Mouse (Mus musculus): ENCODE measurements around the gene Gstm3. TPM values are rescaled to one million over a fixed set of nuclear protein-coding genes. Genes with fewer than 3 reads are reported as not detected.
"Not testable (repeated sequence)": the region's sequence is repeated elsewhere in the genome, so short reads cannot be mapped to it uniquely, and the experiment has no call there.

Gene Gstm3
- polyA plus RNA-seq (2014; fragmentation: Nextera tagmentation; extraction: Ambion mirVana): not detected in 2 replicates

- no peaks in the 10 kb centered on the region for H3K9me3 ChIP-seq (ENCODE audit: control insufficient read depth, low read length)
- H3K4me1 ChIP-seq (ENCODE audit: control insufficient read depth, insufficient read depth, low read length): no peaks in the 10 kb centered on the region
- H3K4me3 ChIP-seq (ENCODE audit: low read depth, low read length): no peak within 1 kb of the TSS
- no peaks in the 10 kb centered on the region for H3K36me3 ChIP-seq (ENCODE audit: control insufficient read depth, insufficient read depth, low read length)
- no peak within 1 kb of the TSS for H3K4me2 ChIP-seq (ENCODE audit: low read depth, low read length)
- H3K9ac ChIP-seq (replicated peaks; ENCODE audit: low read depth, low read length): no peak within 1 kb of the TSS
- WGBS: 62% methylated on average over 13 of the region's 13 CpGs
- H3K27ac ChIP-seq (ENCODE audit: low read depth, low read length): no peak within 1 kb of the TSS
- no peak for ATAC-seq (ENCODE audit: low read depth)
- no peaks in the 10 kb centered on the region for H3K27me3 ChIP-seq (ENCODE audit: control insufficient read depth, insufficient read depth, low read length)
Observed at GRCm38 (mm10) chr3:107968724-107969395, at the start of gene Gstm3. TSS of gene Gstm3 (minus strand) at chr3:107969283.

DNA sequence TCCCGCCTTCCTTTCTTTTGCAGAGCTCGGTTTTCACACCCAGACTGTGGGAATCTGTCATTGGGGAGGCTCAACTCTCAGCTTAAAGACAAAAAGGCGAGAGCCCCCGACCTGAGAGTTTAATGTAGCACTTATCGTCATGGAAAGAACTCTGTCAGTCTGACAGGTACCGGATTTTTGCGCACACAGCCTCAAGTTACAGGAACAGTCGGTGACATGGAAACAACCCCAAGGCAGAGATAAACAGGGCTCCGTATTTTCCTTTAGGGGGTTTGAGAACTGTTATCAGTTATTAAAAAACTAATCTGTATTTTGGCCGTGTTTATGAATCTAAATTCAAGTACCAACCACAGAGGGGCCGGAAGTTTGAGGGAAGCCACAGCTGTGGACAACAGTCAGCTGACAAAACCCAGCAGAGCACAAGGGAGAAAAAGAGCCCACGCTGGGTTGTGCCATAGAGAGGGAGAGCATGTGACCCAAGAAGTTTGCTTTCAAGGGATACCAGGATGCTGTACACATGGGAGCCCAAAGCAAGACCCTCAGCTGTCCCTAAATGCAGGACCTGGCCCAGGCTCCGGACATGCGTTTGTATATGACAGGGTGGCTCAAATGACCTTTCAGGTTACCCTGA is 49.2 kb upstream of the Gstm3 start:
- Histone ChIP-seq H3K4me1 (ENCODE audit: control insufficient read depth, insufficient read depth, low read length) (peaks cover 3% of the 10 kb centered on the region; the same call in 1 of the 2 replicates), H3K9me3 (ENCODE audit: control insufficient read depth, low read length) (no peaks in the 10 kb centered on the region), H3K27ac (ENCODE audit: low read depth, low read length) (peak overlapping the region; percentile 55), H3K27me3 (ENCODE audit: control insufficient read depth, insufficient read depth, low read length) (no peaks in the 10 kb centered on the region), H3K4me2 (ENCODE audit: low read depth, low read length) (peak overlapping the region; percentile 62), H3K4me3 (ENCODE audit: low read depth, low read length) (peak overlapping the region; percentile 34), H3K36me3 (ENCODE audit: control insufficient read depth, insufficient read depth, low read length) (no peaks in the 10 kb centered on the region), H3K9ac (replicated peaks; ENCODE audit: low read depth, low read length) (peak overlapping the region; percentile 39; the same call in 1 of the 2 replicates)
- ATAC-seq (ENCODE audit: low read depth): no peak
- WGBS: 31% methylated on average over 14 of the region's 14 CpGs

GRCm38 (mm10) chr3:108017473-108018189 is 48.5 kb upstream of the Gstm3 start, which contains the start of gene Gstm1:
TSS of gene Gstm1 (minus strand) at chr3:108017973.
- Histone ChIP-seq H3K9me3 (ENCODE audit: control insufficient read depth, low read length) (no peaks in the 10 kb centered on the region), H3K4me2 (ENCODE audit: low read depth, low read length) (peak within 1 kb of the TSS; percentile 62), H3K27me3 (ENCODE audit: control insufficient read depth, insufficient read depth, low read length) (no peaks in the 10 kb centered on the region), H3K4me1 (ENCODE audit: control insufficient read depth, insufficient read depth, low read length) (peaks cover 3% of the 10 kb centered on the region; the same call in 1 of the 2 replicates), H3K4me3 (ENCODE audit: low read depth, low read length) (peak within 1 kb of the TSS; percentile 34), H3K36me3 (ENCODE audit: control insufficient read depth, insufficient read depth, low read length) (no peaks in the 10 kb centered on the region), H3K9ac (replicated peaks; ENCODE audit: low read depth, low read length) (peak within 1 kb of the TSS; percentile 39), H3K27ac (ENCODE audit: low read depth, low read length) (peak within 1 kb of the TSS; percentile 70)
- under 1% methylated on average over 31 of the region's 31 CpGs for WGBS
- peak; percentile 95 for ATAC-seq (ENCODE audit: low read depth)

DNA sequence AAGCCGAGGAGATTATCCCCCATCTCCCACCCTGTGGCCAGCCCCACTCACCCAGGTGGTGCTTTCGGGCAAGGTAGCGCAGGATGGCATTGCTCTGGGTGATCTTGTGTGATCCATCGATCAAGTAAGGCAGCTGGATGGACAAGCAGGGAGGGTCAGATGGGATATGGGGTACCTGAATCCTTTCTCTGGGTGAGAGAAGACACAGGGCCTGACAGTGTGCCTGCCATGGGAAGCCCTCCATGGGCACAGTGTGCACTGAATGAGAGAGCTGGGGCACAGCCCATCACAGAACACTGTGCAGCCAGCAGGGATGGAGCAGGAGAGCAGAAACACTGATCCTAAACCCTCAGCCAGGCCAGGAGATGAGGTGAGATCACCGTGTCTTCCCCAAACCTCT is 47.4 kb upstream of the Gstm3 start:
- not testable (repeated sequence) for H3K36me3 ChIP-seq (ENCODE audit: control insufficient read depth, insufficient read depth, low read length); H3K4me3 ChIP-seq (ENCODE audit: low read depth, low read length); H3K27me3 ChIP-seq (ENCODE audit: control insufficient read depth, insufficient read depth, low read length); H3K4me1 ChIP-seq (ENCODE audit: control insufficient read depth, insufficient read depth, low read length); H3K9me3 ChIP-seq (ENCODE audit: control insufficient read depth, low read length); ATAC-seq (ENCODE audit: low read depth); H3K27ac ChIP-seq (ENCODE audit: low read depth, low read length)
- H3K4me2 ChIP-seq (ENCODE audit: low read depth, low read length): peak overlapping the region; percentile 62; the same call in 1 of the 2 replicates
- WGBS: 90% methylated on average over 5 of the region's 5 CpGs
- 0 out of 2 replicates have a peak overlapping the region, but pooled peaks have one; percentile 11 for H3K9ac ChIP-seq (replicated peaks; ENCODE audit: low read depth, low read length)

GRCm38 (mm10) chr3:108014974-108015346 is 45.9 kb upstream of the Gstm3 start:
- no peaks in the 10 kb centered on the region for H3K9me3 ChIP-seq (ENCODE audit: control insufficient read depth, low read length)
- peaks cover 3% of the 10 kb centered on the region; the same call in 1 of the 2 replicates for H3K4me1 ChIP-seq (ENCODE audit: control insufficient read depth, insufficient read depth, low read length)
- no peak overlapping the region for H3K4me2 ChIP-seq (ENCODE audit: low read depth, low read length)
- no peak overlapping the region for H3K27ac ChIP-seq (ENCODE audit: low read depth, low read length)
- 96% methylated on average over 2 of the region's 2 CpGs for WGBS
- no peak overlapping the region for H3K4me3 ChIP-seq (ENCODE audit: low read depth, low read length)
- no peak for ATAC-seq (ENCODE audit: low read depth)
- no peaks in the 10 kb centered on the region for H3K36me3 ChIP-seq (ENCODE audit: control insufficient read depth, insufficient read depth, low read length)
- no peak overlapping the region for H3K9ac ChIP-seq (replicated peaks; ENCODE audit: low read depth, low read length)
- H3K27me3 ChIP-seq (ENCODE audit: control insufficient read depth, insufficient read depth, low read length): no peaks in the 10 kb centered on the region

GRCm38 (mm10) chr3:108014098-108014973 is 45.3 kb upstream of the Gstm3 start:
- H3K36me3 ChIP-seq (ENCODE audit: control insufficient read depth, insufficient read depth, low read length): no peaks in the 10 kb centered on the region
- no peak overlapping the region for H3K27ac ChIP-seq (ENCODE audit: low read depth, low read length)
- no peaks in the 10 kb centered on the region for H3K9me3 ChIP-seq (ENCODE audit: control insufficient read depth, low read length)
- no peak overlapping the region for H3K4me3 ChIP-seq (ENCODE audit: low read depth, low read length)
- H3K9ac ChIP-seq (replicated peaks; ENCODE audit: low read depth, low read length): no peak overlapping the region
- H3K4me2 ChIP-seq (ENCODE audit: low read depth, low read length): no peak overlapping the region
- peaks cover 3% of the 10 kb centered on the region; the same call in 1 of the 2 replicates for H3K4me1 ChIP-seq (ENCODE audit: control insufficient read depth, insufficient read depth, low read length)
- ATAC-seq (ENCODE audit: low read depth): no peak
- 85% methylated on average over 8 of the region's 8 CpGs for WGBS
- H3K27me3 ChIP-seq (ENCODE audit: control insufficient read depth, insufficient read depth, low read length): no peaks in the 10 kb centered on the region

DNA sequence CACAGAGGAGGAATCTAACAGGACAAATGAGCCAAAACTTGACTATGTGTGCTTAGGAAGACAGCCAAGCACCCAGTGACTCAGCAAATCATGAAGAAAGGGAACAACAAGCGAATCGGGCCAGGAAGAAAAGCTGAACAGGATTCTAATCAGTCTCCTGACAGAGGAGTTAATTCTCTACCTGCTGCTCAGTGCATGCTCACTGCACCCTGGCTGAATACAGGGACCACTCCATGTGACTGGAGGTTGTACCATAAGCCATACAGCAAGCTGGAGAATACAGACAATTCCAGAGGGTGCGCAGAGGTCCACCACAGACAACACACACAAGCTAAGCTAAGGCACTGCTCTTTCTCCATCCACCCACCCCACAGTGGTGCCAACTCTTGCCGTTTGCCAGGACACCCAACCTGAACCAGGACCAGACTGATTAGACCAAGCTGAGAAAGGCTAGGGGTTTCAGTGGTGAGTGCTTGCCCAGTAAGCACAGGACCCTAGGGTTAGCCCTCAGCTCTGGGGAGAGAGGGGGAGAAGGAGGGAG is 44.3 kb upstream of the Gstm3 start:
- 80% methylated on average over 4 of the region's 4 CpGs for WGBS
- ATAC-seq (ENCODE audit: low read depth): no peak
- H3K27me3 ChIP-seq (ENCODE audit: control insufficient read depth, insufficient read depth, low read length): no peaks in the 10 kb centered on the region
- no peak overlapping the region for H3K9ac ChIP-seq (replicated peaks; ENCODE audit: low read depth, low read length)
- H3K27ac ChIP-seq (ENCODE audit: low read depth, low read length): no peak overlapping the region
- no peak overlapping the region for H3K4me3 ChIP-seq (ENCODE audit: low read depth, low read length)
- no peaks in the 10 kb centered on the region for H3K36me3 ChIP-seq (ENCODE audit: control insufficient read depth, insufficient read depth, low read length)
- peaks cover 3% of the 10 kb centered on the region; the same call in 1 of the 2 replicates for H3K4me1 ChIP-seq (ENCODE audit: control insufficient read depth, insufficient read depth, low read length)
- no peaks in the 10 kb centered on the region for H3K9me3 ChIP-seq (ENCODE audit: control insufficient read depth, low read length)
- no peak overlapping the region for H3K4me2 ChIP-seq (ENCODE audit: low read depth, low read length)

GRCm38 (mm10) chr3:108011558-108011957 is 42.5 kb upstream of the Gstm3 start:
- H3K27ac ChIP-seq (ENCODE audit: low read depth, low read length): no peak overlapping the region
- WGBS: 39% methylated on average over 3 of the region's 3 CpGs
- no peaks in the 10 kb centered on the region for H3K27me3 ChIP-seq (ENCODE audit: control insufficient read depth, insufficient read depth, low read length)
- H3K9me3 ChIP-seq (ENCODE audit: control insufficient read depth, low read length): no peaks in the 10 kb centered on the region
- no peak overlapping the region for H3K4me3 ChIP-seq (ENCODE audit: low read depth, low read length)
- no peak overlapping the region for H3K4me2 ChIP-seq (ENCODE audit: low read depth, low read length)
- no peak overlapping the region for H3K9ac ChIP-seq (replicated peaks; ENCODE audit: low read depth, low read length)
- H3K36me3 ChIP-seq (ENCODE audit: control insufficient read depth, insufficient read depth, low read length): no peaks in the 10 kb centered on the region
- peak; percentile 41; the same call in 1 of the 2 replicates for ATAC-seq (ENCODE audit: low read depth)
- no peaks in the 10 kb centered on the region for H3K4me1 ChIP-seq (ENCODE audit: control insufficient read depth, insufficient read depth, low read length)
